Mouse (Mus musculus) kidney, postnatal 0 days (tissue): ENCODE data around the gene Lrrc46. TPM values are rescaled to one million over a fixed set of nuclear protein-coding genes. Genes with fewer than 3 reads are reported as not detected.
A peak's percentile ranks its signal among the peaks of the same experiment; 100 is the strongest.

ENCODE experiments used
- ATAC-seq: fragments of 200-750 bp; cut with Nextera tagmentation; replicated peaks from 2 replicates; pipeline ENCODE4 v1.8.0; 2017; ENCODE audit warnings: low read depth, moderate number of reproducible peaks, moderate TSS enrichment, moderate library complexity; ENCODE audit not compliant: low FRiP score
- DNase-seq: peaks from one replicate; pipeline ENCODE4 v3.0.0-alpha.2; 2016; ENCODE audit warnings: low spot score
- H3K27ac ChIP-seq: fragments of 300-500 bp; sonication (generic); 2 replicates; pipeline ENCODE4 v1.5.1; 2014; ENCODE audit warnings: mild to moderate bottlenecking
- H3K27me3 ChIP-seq: fragments of 300-500 bp; sonication (generic); 2 replicates; pipeline ENCODE4 v1.6.1; 2014; ENCODE audit warnings: low read length, mixed read lengths; ENCODE audit not compliant: insufficient read depth
- H3K36me3 ChIP-seq: fragments of 300-500 bp; sonication (generic); 2 replicates; pipeline ENCODE4 v1.6.1; 2014; ENCODE audit warnings: low read length, mixed read lengths; ENCODE audit not compliant: insufficient read depth
- H3K4me1 ChIP-seq: fragments of 300-500 bp; sonication (generic); replicated peaks from 2 replicates; pipeline ENCODE4 v1.6.1; 2014; ENCODE audit warnings: antibody characterized with exemption, low read length, mixed read lengths; ENCODE audit not compliant: insufficient read depth
- H3K4me2 ChIP-seq: fragments of 300-500 bp; sonication (generic); 2 replicates; pipeline ENCODE4 v1.6.1; 2014; ENCODE audit warnings: mild to moderate bottlenecking, low read length, moderate library complexity, mixed read lengths
- H3K4me3 ChIP-seq: fragments of 300-500 bp; sonication (generic); replicated peaks from 2 replicates; pipeline ENCODE4 v1.5.1; 2014; ENCODE audit warnings: low read depth, low read length
- H3K9ac ChIP-seq: fragments of 300-500 bp; sonication (generic); 2 replicates; pipeline ENCODE4 v1.6.1; 2014; ENCODE audit warnings: low read depth, low read length
- H3K9me3 ChIP-seq: fragments of 300-500 bp; sonication (generic); replicated peaks from 2 replicates; pipeline ENCODE4 v1.6.1; 2016; ENCODE audit warnings: low read length, inconsistent platforms, mixed read lengths
- CTCF ChIP-seq: IDR thresholded peaks from 2 replicates; pipeline ENCODE4 v1.5.1; 2016; ENCODE audit warnings: antibody characterized with exemption, low read depth, mild to moderate bottlenecking, moderate library complexity
- WGBS: fragments of 180-500 bp; shearing (Covaris S2); extraction: QIAGEN DNeasy Blood & Tissue Kit; methylation state at CpG from one replicate; pipeline ENCODE4 v1.1.7; 2014; 5-methylcytosine and 5-hydroxymethylcytosine counted together
- polyA plus RNA-seq: library from polyadenylated mRNA; unstranded; fragments of >200 nt; fragmentation: Nextera tagmentation; extraction: Ambion mirVana; gene quantifications from 2 replicates; pipeline ENCODE4 v1.2.1, GENCODE M21; 2015

Gene Lrrc46
- polyA plus RNA-seq, 1 experiment from 2014 or later: 1.2 TPM

DNA sequence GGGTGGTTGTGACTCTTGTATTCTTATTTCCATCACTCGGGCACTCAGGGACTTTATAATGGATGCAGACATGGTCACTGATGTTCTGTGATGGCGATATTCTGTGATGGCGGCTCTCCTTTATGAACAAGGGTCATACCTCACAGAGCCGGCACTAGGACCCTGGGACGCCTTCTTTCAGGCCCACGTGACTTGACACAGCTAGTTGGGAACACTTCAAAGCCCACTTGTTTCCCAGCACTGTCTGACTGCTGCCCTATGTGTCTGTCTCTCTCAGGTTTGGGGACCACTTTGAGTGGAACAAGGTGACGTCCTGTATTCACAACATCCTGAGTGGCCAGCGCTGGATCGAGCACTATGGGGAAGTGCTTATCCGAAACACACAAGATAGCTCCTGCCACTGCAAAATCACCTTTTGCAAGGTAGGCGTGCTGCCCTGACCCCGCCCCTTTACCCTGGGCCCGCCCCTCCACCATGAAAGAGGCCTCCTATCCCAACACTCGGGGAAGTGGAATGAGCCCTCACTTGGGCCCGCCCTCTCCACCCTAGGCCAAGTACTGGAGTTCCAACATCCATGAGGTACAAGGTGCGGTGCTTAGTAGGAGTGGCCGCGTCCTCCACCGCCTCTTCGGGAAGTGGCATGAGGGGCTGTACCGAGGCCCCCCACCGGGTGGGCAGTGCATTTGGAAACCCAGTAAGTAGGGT lies 25.6 kb upstream of the Lrrc46 start:
- ATAC-seq: no peak

GRCm38 (mm10) chr11:97065538-97066295 lies 24.5 kb upstream of the Lrrc46 start:
- Histone ChIP-seq H3K27me3 (no peaks in the 10 kb centered on the region), H3K9ac (no peak overlapping the region), H3K27ac (no peak overlapping the region), H3K4me2 (no peak overlapping the region), H3K4me1 (0 out of 2 replicates have a peak, but pooled peaks cover 2% of the 10 kb centered on the region), H3K36me3 (peaks cover 26% of the 10 kb centered on the region), H3K4me3 (no peak overlapping the region), H3K9me3 (no peaks in the 10 kb centered on the region)
- ATAC-seq (no peak), DNase-seq (no peak)
- no peak for TF ChIP-seq CTCF
- 86% methylated on average over 12 of the region's 12 CpGs for WGBS

More for the DNA sequence above, 25.6 kb upstream of the Lrrc46 start:
- TF ChIP-seq CTCF: no peak
- Histone ChIP-seq H3K36me3 (peaks cover 17% of the 10 kb centered on the region; the same call in 1 of the 2 replicates), H3K9ac (no peak overlapping the region), H3K4me3 (no peak overlapping the region), H3K9me3 (no peaks in the 10 kb centered on the region), H3K4me2 (no peak overlapping the region), H3K4me1 (0 out of 2 replicates have a peak, but pooled peaks cover 2% of the 10 kb centered on the region), H3K27me3 (no peaks in the 10 kb centered on the region), H3K27ac (no peak overlapping the region)
- WGBS: 56% methylated on average over 22 of the region's 22 CpGs
- no peak for DNase-seq

GRCm38 (mm10) chr11:97063921-97064295 lies 22.7 kb upstream of the Lrrc46 start:
- no peak overlapping the region for H3K27ac ChIP-seq
- H3K4me3 ChIP-seq: no peak overlapping the region
- peaks cover 33% of the 10 kb centered on the region for H3K36me3 ChIP-seq
- H3K4me2 ChIP-seq: no peak overlapping the region
- H3K4me1 ChIP-seq: 0 out of 2 replicates have a peak, but pooled peaks cover 2% of the 10 kb centered on the region
- 80% methylated on average over 3 of the region's 3 CpGs for WGBS
- H3K9ac ChIP-seq: no peak overlapping the region
- no peaks in the 10 kb centered on the region for H3K27me3 ChIP-seq
- no peaks in the 10 kb centered on the region for H3K9me3 ChIP-seq
- TF ChIP-seq CTCF: peak; percentile 51
- ATAC-seq: no peak
- DNase-seq: no peak

DNA sequence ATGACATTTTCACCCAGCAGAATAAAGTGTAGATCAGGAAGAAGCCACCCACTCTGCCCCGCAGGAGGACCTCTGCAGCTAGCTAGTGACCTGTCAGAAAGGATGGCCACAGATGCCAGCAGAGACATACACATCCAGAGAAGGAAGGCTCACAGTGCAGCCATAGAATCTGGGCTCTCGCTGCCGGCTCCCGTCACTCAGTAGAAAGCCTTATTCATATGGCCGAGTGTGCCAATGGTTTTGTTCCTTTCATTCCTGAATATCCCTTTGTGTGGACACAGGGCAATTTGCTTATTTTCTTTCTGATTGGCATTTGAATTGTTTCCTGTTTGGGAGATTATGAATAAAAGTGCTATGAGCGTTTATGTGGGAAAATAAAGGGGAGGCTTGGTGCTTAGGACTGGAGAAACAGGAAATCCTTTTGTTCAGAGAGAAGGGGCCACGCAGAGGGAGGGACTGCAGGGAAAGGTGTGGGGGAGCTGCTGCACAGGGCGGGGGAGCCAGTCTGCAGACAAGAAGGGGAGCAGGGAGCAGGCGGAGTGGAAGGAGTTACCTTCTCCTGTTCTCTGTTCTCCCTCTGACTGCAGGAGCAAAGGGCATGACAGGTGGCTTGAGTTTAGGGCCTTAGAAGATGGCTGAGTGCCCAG lies 22.2 kb upstream of the Lrrc46 start:
- Histone ChIP-seq H3K9ac (no peak overlapping the region), H3K4me1 (0 out of 2 replicates have a peak, but pooled peaks cover 2% of the 10 kb centered on the region), H3K36me3 (peaks cover 30% of the 10 kb centered on the region; the same call in 1 of the 2 replicates), H3K9me3 (no peaks in the 10 kb centered on the region), H3K4me2 (no peak overlapping the region), H3K27me3 (no peaks in the 10 kb centered on the region), H3K27ac (no peak overlapping the region), H3K4me3 (no peak overlapping the region)
- TF ChIP-seq CTCF: no peak
- DNase-seq (peak; percentile 24), ATAC-seq (no peak)
- 44% methylated on average over 9 of the region's 9 CpGs for WGBS

DNA sequence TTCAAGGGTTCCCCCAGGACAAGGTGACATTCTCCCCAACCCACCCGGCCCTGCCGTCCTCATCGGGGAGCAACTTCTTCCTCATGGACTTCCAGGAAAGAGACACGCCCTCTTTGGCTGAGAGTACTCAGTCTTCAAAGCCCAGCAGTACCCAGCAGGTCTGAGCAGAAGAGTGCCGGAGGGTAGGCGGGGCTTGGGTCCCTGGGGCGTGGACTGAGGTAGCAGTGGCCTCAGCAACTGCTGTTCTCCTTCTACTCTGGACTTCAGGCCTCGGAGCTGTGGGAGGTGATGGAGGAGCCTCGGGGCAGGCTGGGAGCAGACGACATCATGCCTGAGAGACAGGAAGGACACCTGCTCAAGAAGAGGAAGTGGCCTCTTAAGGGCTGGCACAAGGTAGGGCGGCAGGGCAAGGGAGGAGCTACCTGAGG lies 11.0 kb upstream of the Lrrc46 start:
- peak overlapping the region; percentile 90 for H3K4me2 ChIP-seq
- peak; percentile 33 for DNase-seq
- H3K27me3 ChIP-seq: no peaks in the 10 kb centered on the region
- no peaks in the 10 kb centered on the region for H3K9me3 ChIP-seq
- no peak overlapping the region for H3K4me3 ChIP-seq
- H3K27ac ChIP-seq: no peak overlapping the region
- 0 out of 2 replicates have a peak overlapping the region, but pooled peaks have one; percentile 86 for H3K9ac ChIP-seq
- no peak for TF ChIP-seq CTCF
- ATAC-seq: peak; percentile 37; the same call in 1 of the 2 replicates
- H3K36me3 ChIP-seq: peaks cover 38% of the 10 kb centered on the region
- 28% methylated on average over 11 of the region's 11 CpGs for WGBS
- peaks cover 12% of the 10 kb centered on the region for H3K4me1 ChIP-seq
